Mouse (Mus musculus) common myeloid progenitor, adult 5-6 weeks (primary cell): ENCODE measurements at regions not wholly inside any gene's neighbourhood (a gene's known extent, or its start where the extent isn't known, plus 50 kb on each side); places are given as distances from the start of the nearest gene placed in this dataset.

Experiments used
- ATAC-seq: replicated peaks from 2 replicates; pipeline ENCODE4 v1.8.0; 2016; ENCODE audit warnings: low read depth, mild to moderate bottlenecking, moderate TSS enrichment, inconsistent platforms; ENCODE audit not compliant: poor library complexity, severe bottlenecking

- ATAC-seq: peak; percentile 39; the same call in 1 of the 2 replicates
These were observed 440.6 kb downstream of the Nebl start for GRCm38 (mm10) chr2:17290709-17291108.

- ATAC-seq: no peak
These were observed 443.7 kb downstream of the Nebl start for GRCm38 (mm10) chr2:17287598-17287997.

DNA sequence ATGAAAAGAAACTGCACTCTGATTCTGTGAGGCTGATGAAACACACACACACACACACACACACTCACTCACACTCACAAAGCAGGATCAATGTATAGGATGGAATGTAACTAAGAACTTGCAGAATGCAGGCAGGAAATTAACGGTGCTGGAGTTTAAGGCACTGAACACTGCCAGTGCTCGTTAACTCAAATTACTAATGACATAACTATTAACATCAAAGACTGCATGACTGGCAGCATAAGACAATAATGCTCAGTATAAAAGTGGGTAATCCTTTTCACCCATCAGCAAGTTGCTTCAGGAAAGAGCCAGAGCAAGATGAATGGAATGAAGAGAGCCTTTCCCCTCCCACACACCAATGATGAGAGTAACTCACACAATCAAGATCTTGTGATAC lies 481.3 kb downstream of the Nebl start:
- no peak for ATAC-seq

DNA sequence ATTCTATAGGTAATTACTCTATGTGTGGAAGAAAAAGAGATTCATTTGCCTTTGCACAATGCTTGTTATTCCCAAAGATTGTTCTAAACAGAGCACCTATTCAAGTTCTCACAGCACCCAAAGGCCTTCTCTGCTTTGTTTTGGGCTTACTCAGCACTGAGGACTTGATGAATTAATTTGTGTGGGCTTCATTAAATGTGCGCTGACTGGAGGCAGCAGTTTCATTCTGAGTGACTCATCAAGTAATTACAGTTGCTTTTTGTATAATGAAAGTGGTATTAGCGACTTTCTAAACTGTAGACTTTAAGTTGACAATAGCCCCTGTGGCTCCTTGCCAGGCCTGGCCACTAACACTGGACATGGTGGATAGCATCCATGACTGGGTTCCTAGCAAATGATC lies 485.4 kb downstream of the Nebl start:
- ATAC-seq: no peak

DNA sequence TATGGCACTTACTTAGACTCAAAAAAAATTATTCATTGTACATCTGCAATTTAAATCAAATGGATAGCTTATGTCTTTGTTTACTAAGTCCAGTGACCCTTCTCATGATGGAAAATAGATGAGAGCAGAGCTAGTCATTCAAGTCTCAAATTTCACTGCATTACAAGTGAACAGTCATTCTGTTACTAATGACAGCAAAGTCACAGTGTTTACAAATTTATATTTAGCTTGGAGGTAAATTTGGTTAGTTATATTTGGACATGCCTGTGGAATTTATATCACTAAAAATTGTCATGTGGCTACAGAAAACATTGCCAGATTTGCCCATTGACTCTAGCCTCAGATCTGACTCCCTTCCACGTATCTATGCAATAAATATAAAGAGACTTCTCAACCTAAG lies 515.7 kb downstream of the Nebl start:
- ATAC-seq: no peak

DNA sequence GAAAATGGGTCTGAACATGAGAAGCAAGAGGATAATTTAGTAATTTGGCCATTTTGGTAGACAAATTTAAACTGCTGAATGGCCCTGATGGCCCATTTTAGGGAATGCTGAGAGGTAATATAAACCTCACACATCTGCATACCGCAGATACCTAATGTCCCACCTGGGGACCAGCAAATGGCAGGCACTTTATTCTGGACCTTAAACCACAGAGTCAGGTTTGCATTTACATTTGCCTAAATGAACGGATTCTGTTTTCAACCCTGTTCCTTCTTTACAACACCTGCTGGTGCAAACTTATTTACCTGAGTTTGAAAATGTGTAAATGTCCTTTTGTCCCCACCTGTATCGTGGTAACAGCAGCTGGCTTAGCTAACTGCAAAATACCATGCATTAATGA lies 516.4 kb downstream of the Nebl start:
- no peak for ATAC-seq

DNA sequence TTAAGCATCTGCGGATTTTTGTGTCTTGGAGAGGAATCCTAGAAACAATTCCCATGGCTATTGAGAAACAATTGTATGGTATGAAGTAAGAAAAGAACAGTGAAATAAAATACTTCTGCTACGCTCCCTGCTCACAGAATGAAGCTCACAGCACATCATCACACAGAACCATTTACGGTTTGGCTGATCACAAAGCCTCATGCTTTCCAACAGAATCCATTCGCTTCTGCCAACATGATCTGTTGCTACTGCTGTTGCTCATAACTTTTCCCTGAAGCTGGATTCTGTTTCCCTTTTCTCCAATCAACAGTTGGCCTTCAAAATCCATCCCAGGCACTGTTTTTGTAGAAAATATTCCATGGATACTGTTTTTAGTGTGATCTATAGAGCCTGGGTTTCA lies 518.7 kb downstream of the Nebl start:
- no peak for ATAC-seq

DNA sequence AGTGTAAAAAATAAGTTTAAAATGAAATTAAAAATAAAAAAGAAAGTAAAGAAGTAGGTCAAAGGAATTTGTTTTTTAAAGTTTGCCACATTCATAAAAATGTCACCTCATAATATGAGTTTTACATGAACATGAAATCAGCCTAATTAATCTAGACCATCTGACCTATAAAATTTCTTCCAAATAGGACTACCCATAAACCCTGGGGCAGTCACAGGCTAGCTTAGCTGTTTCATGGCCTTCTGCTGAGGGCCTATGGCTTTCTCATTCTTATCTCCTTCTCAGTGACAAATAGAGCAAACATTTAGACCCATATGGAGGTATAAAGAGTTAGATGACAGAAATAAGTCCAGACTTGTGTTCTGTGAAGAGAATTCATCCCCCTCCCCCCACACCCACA lies 520.2 kb downstream of the Nebl start:
- ATAC-seq: no peak

- no peak for ATAC-seq
These were observed 537.7 kb downstream of the Nebl start for GRCm38 (mm10) chr2:17193611-17194010.

DNA sequence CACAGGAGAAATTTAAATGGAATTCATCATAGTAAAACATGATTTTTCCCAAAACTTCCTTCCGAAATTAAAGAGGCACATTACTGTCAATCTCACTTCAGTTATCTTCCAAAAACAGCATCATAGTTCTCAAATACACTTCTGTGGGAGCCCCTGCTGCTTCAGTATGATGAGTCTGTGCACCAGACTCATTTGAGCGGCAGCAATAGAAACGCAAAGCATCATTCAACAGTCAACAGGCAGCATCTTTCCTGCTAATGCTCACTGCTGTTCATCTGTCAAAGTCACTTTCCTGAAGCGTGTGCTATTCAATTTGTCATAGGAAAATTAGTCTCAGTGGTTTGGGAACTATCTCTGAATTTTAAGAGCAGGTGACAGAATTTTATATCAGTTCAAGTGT lies 542.1 kb downstream of the Nebl start:
- no peak for ATAC-seq

DNA sequence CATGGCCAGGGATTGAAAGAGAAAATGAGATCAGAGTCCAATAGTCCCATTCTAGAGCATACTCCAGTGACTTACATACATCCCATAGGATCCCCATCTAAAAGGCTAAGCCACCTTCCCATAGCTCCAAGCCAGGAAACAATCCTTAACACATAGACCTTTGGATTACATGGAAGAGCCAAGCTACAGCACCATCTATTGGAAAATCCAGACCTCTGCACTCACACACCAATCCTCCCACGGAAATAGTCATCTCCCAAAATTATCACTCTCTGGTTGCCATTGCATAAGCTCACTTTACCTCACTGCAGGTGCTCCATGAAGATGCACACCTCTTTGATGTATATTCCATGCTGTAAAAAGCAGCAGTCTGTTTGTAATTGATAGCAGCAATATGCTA lies 543.4 kb downstream of the Nebl start:
- ATAC-seq: no peak

- no peak for ATAC-seq
These were observed 547.6 kb downstream of the Nebl start for GRCm38 (mm10) chr2:17183696-17184095.

DNA sequence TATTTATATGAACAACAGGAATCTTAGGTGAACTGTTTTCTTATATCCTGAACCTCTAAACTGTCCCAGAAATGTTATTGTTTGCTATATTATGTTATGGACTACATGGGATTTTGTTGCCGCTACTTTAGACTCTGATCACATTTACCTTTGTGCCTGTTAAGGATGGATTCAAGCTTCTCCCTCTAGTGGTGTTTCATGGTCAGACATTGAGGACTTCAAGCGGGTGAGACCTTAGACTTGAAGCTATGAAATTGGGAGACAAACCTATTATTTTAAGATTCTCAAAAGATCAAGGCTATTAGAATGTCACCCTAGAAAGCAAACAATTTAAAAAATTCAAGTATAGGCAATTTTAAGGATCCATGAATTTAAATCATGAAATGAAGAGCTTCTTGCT lies 549.7 kb downstream of the Nebl start:
- no peak for ATAC-seq

DNA sequence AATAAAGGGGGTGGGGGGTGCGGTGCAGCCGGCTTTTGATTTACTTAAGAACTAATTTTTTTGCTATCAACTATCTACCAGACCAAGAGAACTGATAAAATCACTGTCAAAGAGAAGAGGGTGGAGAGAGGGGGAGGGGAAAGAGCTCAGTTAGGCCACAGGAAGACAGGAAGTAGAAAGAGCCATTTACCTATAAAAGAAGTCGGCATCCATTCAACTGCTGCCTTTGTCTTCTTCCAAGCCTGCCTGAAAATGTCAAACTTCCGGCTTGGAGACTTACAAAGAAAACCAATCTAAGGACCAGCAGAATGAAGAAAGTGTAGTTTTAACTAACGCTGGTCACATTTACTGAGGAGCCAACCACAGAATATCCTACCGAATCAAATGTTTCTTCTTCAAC lies 562.4 kb downstream of the Nebl start:
- no peak for ATAC-seq

DNA sequence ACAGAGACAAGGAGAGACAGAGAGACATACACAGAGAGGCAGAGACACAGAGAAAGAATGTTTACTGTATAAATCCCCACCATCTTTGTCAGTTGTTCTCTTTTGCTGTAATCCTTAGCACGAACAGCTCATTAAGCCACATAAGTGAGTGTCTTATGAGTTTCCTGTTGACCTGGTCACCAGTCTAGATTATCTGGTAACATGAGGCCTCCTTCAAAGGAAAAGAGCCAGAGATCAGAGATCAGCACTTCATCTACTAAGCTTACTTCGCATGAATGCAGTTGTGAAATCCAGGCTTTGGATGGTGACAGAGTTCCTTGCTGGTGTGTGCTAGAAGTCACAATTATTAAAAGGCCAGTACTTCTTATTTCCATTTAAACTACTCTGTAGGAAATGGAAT lies 566.2 kb downstream of the Nebl start:
- no peak for ATAC-seq

DNA sequence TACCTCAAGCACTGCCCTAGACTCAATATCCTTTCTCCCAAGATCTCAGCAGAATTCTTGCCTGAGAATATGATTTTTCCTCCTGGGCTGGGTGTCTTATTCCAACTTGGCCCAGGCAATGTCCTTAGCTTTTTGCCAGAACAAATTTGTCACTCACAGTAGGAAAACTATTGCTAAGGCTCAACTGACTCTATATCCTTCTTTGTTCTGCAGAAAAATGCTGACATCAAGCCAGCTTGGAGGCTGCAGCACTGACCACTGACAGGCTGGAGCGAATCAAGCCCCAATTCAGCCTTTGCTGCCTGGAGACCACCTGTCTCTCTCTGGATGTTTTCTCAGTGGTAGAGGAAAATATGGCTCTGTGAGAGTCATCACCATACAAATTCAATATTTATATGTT lies 572.8 kb downstream of the Nebl start:
- ATAC-seq: no peak

DNA sequence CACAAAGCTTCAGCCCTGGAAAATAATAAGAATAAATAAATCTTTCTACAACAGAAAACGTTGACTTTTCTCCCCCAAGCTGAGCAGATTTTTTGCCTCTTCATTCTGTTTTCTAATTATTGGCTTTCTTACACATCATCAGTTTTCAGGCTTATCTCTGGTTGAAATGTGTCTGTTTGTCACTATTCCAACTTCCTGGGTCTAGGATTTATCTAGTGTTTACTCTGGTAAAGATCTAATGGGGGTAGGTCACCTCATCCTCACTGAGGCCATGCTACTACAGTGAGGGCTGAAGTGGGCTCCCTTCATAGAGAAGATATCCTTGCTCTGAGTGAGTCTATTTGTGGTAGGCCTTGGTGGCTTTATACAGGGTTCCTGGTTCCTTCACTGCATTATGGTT lies 573.9 kb downstream of the Nebl start:
- ATAC-seq: no peak

DNA sequence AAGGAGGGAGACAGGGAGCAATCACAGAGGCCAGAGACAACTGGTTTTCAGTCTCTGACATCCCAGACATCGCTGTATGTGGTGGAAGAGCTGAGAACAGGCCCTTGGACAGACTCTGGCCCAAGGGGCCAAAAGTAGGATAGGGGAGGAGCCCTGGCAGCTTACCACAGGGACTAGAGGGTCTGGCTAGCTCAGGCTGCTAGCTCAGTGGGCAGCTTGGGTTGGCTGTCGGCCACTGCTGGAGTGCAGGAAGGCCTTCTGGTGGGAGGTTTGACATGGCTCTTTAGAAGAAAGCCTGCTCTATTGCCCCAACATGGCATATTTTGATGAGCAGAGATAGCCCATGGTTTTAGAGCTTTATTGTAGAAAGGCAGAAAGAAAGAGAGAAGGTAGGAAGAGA lies 575.7 kb downstream of the Nebl start:
- ATAC-seq: no peak

DNA sequence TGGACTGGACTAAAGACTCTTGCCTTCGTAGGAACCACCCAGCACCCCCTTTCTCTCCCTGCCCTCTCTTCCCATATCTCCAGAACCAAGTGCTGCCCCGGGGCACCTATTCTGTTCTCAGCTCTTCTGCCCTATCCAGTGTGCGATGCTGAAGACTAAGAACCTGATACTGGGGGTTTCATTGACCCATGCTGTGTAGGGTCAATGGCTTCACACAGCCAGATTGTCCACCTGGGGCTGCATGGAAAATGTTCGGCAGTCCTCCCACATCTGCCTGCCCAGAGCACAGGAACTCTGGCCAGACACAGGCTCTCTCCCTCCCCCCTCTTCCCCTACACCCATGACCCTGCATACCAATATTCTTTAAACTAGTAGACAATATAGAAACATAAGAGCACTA lies 607.6 kb downstream of the Nebl start:
- no peak for ATAC-seq

GRCm38 (mm10) chr2:17117292-17117691 lies 614.0 kb downstream of the Nebl start:
- ATAC-seq: no peak

- ATAC-seq: no peak
These were observed 620.1 kb downstream of the Nebl start for GRCm38 (mm10) chr2:17111177-17111576.

- ATAC-seq: no peak
These were observed 630.1 kb downstream of the Nebl start for GRCm38 (mm10) chr2:17101161-17101560.

DNA sequence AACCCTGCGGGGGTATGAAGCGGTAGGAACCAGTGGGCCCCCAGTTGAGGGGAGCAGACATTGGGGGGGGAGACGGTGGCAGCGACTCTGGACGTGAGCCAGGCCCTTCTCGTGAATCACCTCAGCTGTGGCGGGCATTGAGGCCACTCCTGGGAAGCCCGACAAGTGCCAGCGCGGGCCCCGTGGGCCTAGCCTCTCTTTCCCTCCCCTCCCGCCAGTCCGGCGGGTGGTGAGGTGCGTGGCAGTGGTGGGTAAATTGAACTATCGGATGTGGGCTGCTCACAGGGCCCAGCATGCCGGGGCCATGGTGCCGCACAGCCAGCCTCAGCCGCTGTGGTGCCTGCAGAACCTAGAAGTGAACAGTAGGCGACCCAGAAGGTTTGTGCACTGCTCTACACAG lies 633.7 kb downstream of the Nebl start:
- ATAC-seq: no peak
